Mouse (Mus musculus): Measurements from ENCODE around the gene Rnf225.
"Not testable (repeated sequence)": the region's sequence is repeated elsewhere in the genome, so short reads cannot be mapped to it uniquely, and the experiment has no call there.

Rnf225 gene

GRCm38 (mm10) chr7:12927693-12928589, 725 bp downstream of the Rnf225 start:
- no peak for DNase-seq (ENCODE audit: low spot score in 2 of 2)

GRCm38 (mm10) chr7:12933615-12934140, 6.5 kb downstream of the Rnf225 start:
- DNase-seq (ENCODE audit: low spot score in 2 of 2): no peak

GRCm38 (mm10) chr7:12934808-12935207, 7.6 kb downstream of the Rnf225 start:
- no peak for DNase-seq (ENCODE audit: low spot score in 2 of 2)

GRCm38 (mm10) chr7:12937254-12937803, 10.1 kb downstream of the Rnf225 start:
- DNase-seq (ENCODE audit: low spot score in 2 of 2): not testable (repeated sequence)

- no peak for DNase-seq (ENCODE audit: low spot score in 2 of 2)
Observed at GRCm38 (mm10) chr7:12940599-12940998, 13.4 kb downstream of the Rnf225 start.

GRCm38 (mm10) chr7:12943488-12943887, 16.3 kb downstream of the Rnf225 start:
- DNase-seq (ENCODE audit: low spot score in 2 of 2): no peak

- DNase-seq (ENCODE audit: low spot score in 2 of 2): peak; percentile 87 to 92
Observed at GRCm38 (mm10) chr7:12949032-12949871, 22.0 kb downstream of the Rnf225 start.

- no peak for DNase-seq (ENCODE audit: low spot score in 2 of 2)
Observed at GRCm38 (mm10) chr7:12949872-12950229, 22.6 kb downstream of the Rnf225 start.

GRCm38 (mm10) chr7:12954896-12955295, 27.7 kb downstream of the Rnf225 start:
- no peak for DNase-seq (ENCODE audit: low spot score in 2 of 2)

- DNase-seq (ENCODE audit: low spot score in 2 of 2): no peak
Observed at GRCm38 (mm10) chr7:12957511-12957910, 30.3 kb downstream of the Rnf225 start.

- no peak for DNase-seq (ENCODE audit: low spot score in 2 of 2)
Observed at GRCm38 (mm10) chr7:12958948-12959347, 31.7 kb downstream of the Rnf225 start.

- no peak for DNase-seq (ENCODE audit: low spot score in 2 of 2)
Observed at GRCm38 (mm10) chr7:12959718-12960117, 32.5 kb downstream of the Rnf225 start.

- DNase-seq (ENCODE audit: low spot score in 2 of 2): peak in 1 of 2 experiments; percentile 31
Observed at GRCm38 (mm10) chr7:12961511-12962141, 34.4 kb downstream of the Rnf225 start.

GRCm38 (mm10) chr7:12965678-12966091, 38.5 kb downstream of the Rnf225 start, which contains the start of gene Zfp324:
Gene Zfp324 (plus strand): TSS chr7:12965838.
- peak; percentile 80 to 85 for DNase-seq (ENCODE audit: low spot score in 2 of 2)

- DNase-seq (ENCODE audit: low spot score in 2 of 2): peak in 1 of 2 experiments; percentile 48
Observed at GRCm38 (mm10) chr7:12966104-12966845, 39.1 kb downstream of the Rnf225 start.

GRCm38 (mm10) chr7:12970906-12971305, 43.7 kb downstream of the Rnf225 start:
- no peak for DNase-seq (ENCODE audit: low spot score in 2 of 2)

GRCm38 (mm10) chr7:12977682-12978389, 50.6 kb downstream of the Rnf225 start, which contains the start of gene Zfp446:
Gene Zfp446 (plus strand): TSS chr7:12977848.
- DNase-seq (ENCODE audit: low spot score in 2 of 2): peak; percentile 96 to 98

- no peak for DNase-seq (ENCODE audit: low spot score in 2 of 2)
Observed at GRCm38 (mm10) chr7:12978931-12979722, 51.9 kb downstream of the Rnf225 start.

GRCm38 (mm10) chr7:12979776-12980175, 52.6 kb downstream of the Rnf225 start:
- DNase-seq (ENCODE audit: low spot score in 2 of 2): no peak
